Mouse (Mus musculus): ENCODE results near the gene Blnk. TPM values are rescaled to one million over a fixed set of nuclear protein-coding genes. Genes with fewer than 3 reads are reported as not detected.

The Blnk gene
- 5.4 and 5.7 TPM in 2 replicates for polyA plus RNA-seq (2015; fragmentation: Nextera tagmentation; extraction: Ambion mirVana)

DNA sequence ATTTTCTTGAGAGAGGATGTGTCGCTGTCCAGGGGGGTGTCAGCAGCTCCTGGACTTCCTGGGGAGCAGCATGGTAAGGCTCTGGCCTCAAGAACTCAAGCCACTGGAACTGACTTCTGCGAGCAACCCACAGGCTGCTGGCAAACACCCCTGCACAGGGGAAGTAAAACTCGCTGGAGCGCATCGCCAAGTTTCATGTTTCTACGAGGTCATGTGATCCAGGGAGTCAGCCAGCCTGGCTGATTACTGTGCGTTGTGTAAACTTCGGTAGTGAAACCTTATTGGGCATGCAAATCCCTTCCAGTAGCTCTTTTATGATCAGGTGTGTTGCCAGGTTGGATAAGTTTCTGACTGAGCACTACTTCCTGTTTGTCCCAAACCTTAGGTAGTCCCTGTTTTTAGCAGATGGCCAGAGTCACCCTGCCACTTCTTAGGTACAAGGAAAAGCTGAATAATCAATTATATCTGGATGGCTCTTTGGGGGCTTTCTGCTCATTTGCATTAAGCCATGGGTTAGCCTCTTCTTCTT lies at the start of gene Blnk:
TSS of gene Blnk (minus strand) at position 479 of the 529 bp plus-strand sequence.
- 0 out of 2 replicates have a peak, but pooled peaks have one; percentile 36 for ATAC-seq (ENCODE audit: insufficient number of reproducible peaks, low FRiP score, low TSS enrichment, low read depth)
- Histone ChIP-seq H3K4me2 (0 out of 2 replicates have a peak within 1 kb of the TSS, but pooled peaks have one; percentile 2), H3K27me3 (no peaks in the 10 kb centered on the region), H3K4me3 (no peak within 1 kb of the TSS), H3K4me1 (peaks cover 30% of the 10 kb centered on the region), H3K9me3 (no peaks in the 10 kb centered on the region), H3K9ac (no peak within 1 kb of the TSS), H3K36me3 (no peaks in the 10 kb centered on the region), H3K27ac (no peak within 1 kb of the TSS)
- 16% methylated on average over 8 of the region's 8 CpGs for whole genome bisulfite sequencing

DNA sequence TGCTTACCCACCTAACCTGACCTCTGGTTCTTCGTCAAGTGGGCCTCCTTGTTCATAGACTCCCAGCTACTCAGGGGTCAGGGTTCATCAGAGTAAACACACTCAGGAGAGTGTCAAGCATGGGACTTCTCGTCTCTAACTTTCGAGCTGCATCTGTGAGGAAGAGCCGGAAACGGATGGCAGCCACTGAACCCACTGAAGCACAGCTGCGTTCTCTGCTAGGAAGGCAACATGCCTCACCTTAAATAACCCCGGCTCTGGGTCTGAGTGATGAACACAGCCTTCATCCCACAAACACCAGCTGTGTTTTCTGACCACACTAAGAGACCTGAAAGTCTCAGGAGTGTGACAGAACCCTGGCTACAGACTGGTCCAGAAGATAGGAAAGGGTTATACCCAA lies 44.8 kb upstream of the Blnk start:
- Histone ChIP-seq H3K27ac (no peak overlapping the region), H3K4me3 (no peak overlapping the region), H3K36me3 (no peaks in the 10 kb centered on the region), H3K4me1 (no peaks in the 10 kb centered on the region), H3K27me3 (no peaks in the 10 kb centered on the region), H3K9ac (no peak overlapping the region), H3K9me3 (no peaks in the 10 kb centered on the region), H3K4me2 (no peak overlapping the region)
- no peak for ATAC-seq (ENCODE audit: insufficient number of reproducible peaks, low FRiP score, low TSS enrichment, low read depth)
- WGBS: 77% methylated on average over 7 of the region's 7 CpGs

DNA sequence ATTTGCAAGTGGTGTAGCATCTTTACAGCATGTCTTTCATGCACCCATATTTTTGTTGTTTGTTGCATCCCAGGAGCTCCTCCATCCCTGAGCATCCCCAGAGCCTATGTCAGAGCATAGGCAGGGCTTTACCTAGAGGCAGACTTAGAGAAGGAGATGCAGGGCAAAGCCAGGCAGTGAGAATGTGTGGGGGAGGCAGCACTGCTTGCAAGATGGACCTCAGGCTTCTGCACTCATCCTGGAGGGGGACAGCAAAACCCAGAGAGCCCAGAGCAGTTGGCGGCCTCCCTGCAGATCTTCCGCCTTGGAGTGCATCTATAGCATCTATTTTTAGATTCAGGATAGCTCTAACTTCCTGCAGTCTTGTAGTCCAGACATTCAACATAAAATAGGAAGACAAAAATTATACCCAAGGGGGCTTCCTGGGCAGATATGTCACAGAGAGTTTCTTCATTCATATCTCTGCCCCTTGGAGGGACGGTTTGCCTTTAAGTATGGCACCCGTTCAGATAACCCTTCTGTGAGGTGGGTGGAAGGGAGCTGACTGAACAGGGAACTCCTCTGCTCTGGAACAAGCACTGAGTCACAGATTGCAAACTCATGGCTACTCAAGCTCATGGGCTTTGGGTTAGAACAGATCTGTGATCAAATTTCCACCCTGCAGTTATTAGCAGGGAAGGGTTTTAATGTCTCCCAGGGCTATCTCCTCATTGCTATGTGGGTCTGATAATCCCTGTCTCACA lies 41.6 kb upstream of the Blnk start:
- H3K4me2 ChIP-seq: no peak overlapping the region
- no peak for ATAC-seq (ENCODE audit: insufficient number of reproducible peaks, low FRiP score, low TSS enrichment, low read depth)
- no peaks in the 10 kb centered on the region for H3K9me3 ChIP-seq
- no peak overlapping the region for H3K4me3 ChIP-seq
- WGBS: 69% methylated on average over 4 of the region's 4 CpGs
- H3K9ac ChIP-seq: no peak overlapping the region
- H3K36me3 ChIP-seq: no peaks in the 10 kb centered on the region
- no peaks in the 10 kb centered on the region for H3K27me3 ChIP-seq
- H3K4me1 ChIP-seq: no peaks in the 10 kb centered on the region
- H3K27ac ChIP-seq: no peak overlapping the region

GRCm38 (mm10) chr19:41031869-41032268 lies 37.5 kb upstream of the Blnk start:
- no peak overlapping the region for H3K4me2 ChIP-seq
- no peaks in the 10 kb centered on the region for H3K27me3 ChIP-seq
- H3K27ac ChIP-seq: no peak overlapping the region
- no peaks in the 10 kb centered on the region for H3K4me1 ChIP-seq
- H3K9ac ChIP-seq: no peak overlapping the region
- ATAC-seq (ENCODE audit: insufficient number of reproducible peaks, low FRiP score, low TSS enrichment, low read depth): no peak
- H3K4me3 ChIP-seq: no peak overlapping the region
- WGBS: 81% methylated on average over 6 of the region's 6 CpGs
- no peaks in the 10 kb centered on the region for H3K9me3 ChIP-seq
- H3K36me3 ChIP-seq: no peaks in the 10 kb centered on the region

GRCm38 (mm10) chr19:41031009-41031408 lies 36.7 kb upstream of the Blnk start:
- H3K4me3 ChIP-seq: no peak overlapping the region
- H3K4me1 ChIP-seq: no peaks in the 10 kb centered on the region
- H3K4me2 ChIP-seq: no peak overlapping the region
- H3K9ac ChIP-seq: no peak overlapping the region
- H3K27me3 ChIP-seq: no peaks in the 10 kb centered on the region
- H3K27ac ChIP-seq: no peak overlapping the region
- WGBS: 71% methylated on average over 11 of the region's 11 CpGs
- ATAC-seq (ENCODE audit: insufficient number of reproducible peaks, low FRiP score, low TSS enrichment, low read depth): no peak
- H3K36me3 ChIP-seq: no peaks in the 10 kb centered on the region
- no peaks in the 10 kb centered on the region for H3K9me3 ChIP-seq

DNA sequence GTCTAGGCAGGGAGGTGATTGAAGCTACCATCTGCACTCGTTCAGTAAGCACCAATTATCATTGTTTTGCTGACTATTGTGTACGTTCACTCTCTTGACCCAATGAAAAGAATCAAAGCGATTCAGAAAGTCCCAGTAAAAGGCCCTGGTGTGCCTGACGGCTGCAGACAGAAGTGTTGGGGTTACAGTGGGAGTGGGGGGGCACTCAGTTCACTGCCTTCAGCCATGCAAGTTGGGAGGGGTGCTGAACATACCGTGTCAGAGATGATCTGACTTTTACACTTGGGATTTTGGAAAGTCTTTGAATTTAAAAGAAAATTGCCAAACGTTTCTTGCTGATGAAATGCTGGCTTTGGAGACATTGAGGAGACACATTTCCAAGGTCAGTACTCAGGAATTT lies 35.8 kb upstream of the Blnk start:
- no peak overlapping the region for H3K9ac ChIP-seq
- H3K9me3 ChIP-seq: no peaks in the 10 kb centered on the region
- no peak overlapping the region for H3K4me3 ChIP-seq
- ATAC-seq (ENCODE audit: insufficient number of reproducible peaks, low FRiP score, low TSS enrichment, low read depth): no peak
- H3K27me3 ChIP-seq: no peaks in the 10 kb centered on the region
- H3K36me3 ChIP-seq: no peaks in the 10 kb centered on the region
- 72% methylated on average over 6 of the region's 6 CpGs for WGBS
- no peaks in the 10 kb centered on the region for H3K4me1 ChIP-seq
- no peak overlapping the region for H3K27ac ChIP-seq
- no peak overlapping the region for H3K4me2 ChIP-seq

DNA sequence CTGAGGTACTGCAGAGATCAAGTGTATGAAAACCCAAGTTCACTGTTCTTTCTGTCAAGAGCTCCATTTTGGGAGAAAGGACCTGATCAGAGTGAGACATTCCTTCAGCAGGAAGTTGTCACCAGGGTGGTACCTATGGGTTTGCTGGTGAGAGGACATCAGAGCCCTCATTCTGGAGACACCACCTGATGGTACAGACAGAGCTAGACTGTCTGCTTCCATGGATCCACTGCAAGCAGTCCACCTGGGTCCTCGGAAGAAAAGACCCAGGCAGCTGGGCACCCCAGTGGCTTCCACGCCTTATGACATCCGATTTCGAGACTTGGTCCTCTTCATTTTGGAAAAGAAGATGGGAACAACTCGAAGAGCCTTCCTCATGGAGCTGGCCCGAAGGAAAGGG lies 34.9 kb upstream of the Blnk start, which contains the start of gene Dntt:
TSS of gene Dntt (plus strand) at position 57 of the 400 bp plus-strand sequence.
- no peak for ATAC-seq (ENCODE audit: insufficient number of reproducible peaks, low FRiP score, low TSS enrichment, low read depth)
- H3K4me1 ChIP-seq: no peaks in the 10 kb centered on the region
- H3K4me2 ChIP-seq: no peak within 1 kb of the TSS
- no peaks in the 10 kb centered on the region for H3K9me3 ChIP-seq
- no peaks in the 10 kb centered on the region for H3K36me3 ChIP-seq
- no peaks in the 10 kb centered on the region for H3K27me3 ChIP-seq
- 84% methylated on average over 6 of the region's 6 CpGs for WGBS
- no peak within 1 kb of the TSS for H3K27ac ChIP-seq
- H3K9ac ChIP-seq: no peak within 1 kb of the TSS
- H3K4me3 ChIP-seq: no peak within 1 kb of the TSS

- no peak overlapping the region for H3K27ac ChIP-seq
- no peaks in the 10 kb centered on the region for H3K36me3 ChIP-seq
- H3K9me3 ChIP-seq: no peaks in the 10 kb centered on the region
- no peak overlapping the region for H3K4me3 ChIP-seq
- WGBS: 91% methylated on average over 9 of the region's 9 CpGs
- H3K4me1 ChIP-seq: no peaks in the 10 kb centered on the region
- H3K9ac ChIP-seq: no peak overlapping the region
- H3K4me2 ChIP-seq: no peak overlapping the region
- ATAC-seq (ENCODE audit: insufficient number of reproducible peaks, low FRiP score, low TSS enrichment, low read depth): no peak
- H3K27me3 ChIP-seq: no peaks in the 10 kb centered on the region
These were observed 33.3 kb upstream of the Blnk start for GRCm38 (mm10) chr19:41027601-41028000.

DNA sequence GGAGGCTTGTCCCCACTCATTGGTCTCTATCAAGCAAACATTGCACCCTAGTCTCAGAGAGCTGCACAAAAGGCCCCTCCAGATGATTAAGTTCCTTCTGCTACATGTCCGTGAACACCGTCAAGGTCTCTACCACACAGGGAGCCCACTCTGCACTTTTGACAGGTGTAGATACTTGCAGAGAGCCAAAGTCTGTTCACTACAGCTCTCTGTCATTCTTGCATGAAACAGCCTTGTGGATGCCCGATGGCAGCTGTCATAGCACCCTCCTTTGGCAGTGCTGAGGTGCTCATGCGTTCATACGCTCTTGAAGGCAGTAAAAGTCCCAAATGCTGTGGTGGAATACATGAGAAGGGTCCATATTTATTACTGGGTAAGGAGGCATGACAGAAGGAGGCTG lies 32.7 kb upstream of the Blnk start:
- H3K27ac ChIP-seq: no peak overlapping the region
- no peaks in the 10 kb centered on the region for H3K27me3 ChIP-seq
- H3K9me3 ChIP-seq: no peaks in the 10 kb centered on the region
- no peak overlapping the region for H3K9ac ChIP-seq
- 84% methylated on average over 5 of the region's 5 CpGs for WGBS
- no peak overlapping the region for H3K4me3 ChIP-seq
- ATAC-seq (ENCODE audit: insufficient number of reproducible peaks, low FRiP score, low TSS enrichment, low read depth): no peak
- no peak overlapping the region for H3K4me2 ChIP-seq
- no peaks in the 10 kb centered on the region for H3K4me1 ChIP-seq
- no peaks in the 10 kb centered on the region for H3K36me3 ChIP-seq

DNA sequence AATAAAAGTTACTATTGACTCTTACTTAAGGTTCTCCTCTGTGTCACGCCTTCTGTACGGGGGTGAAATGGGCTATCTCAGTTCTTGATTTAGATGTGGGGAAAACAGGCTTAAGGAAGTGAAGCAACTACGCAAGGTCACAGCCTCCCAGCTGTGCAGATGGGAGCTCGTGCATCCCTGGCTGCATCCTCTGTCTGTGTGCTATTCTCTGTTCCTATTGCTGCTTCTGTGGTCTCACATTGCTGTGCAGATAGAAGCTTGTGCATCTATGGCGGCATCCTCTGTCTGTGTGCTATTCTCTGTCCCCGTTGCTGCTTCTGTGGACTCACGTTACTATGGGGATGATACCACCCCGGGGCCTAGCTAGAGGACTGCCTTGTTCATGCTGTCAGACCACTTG lies 32.2 kb upstream of the Blnk start:
- Histone ChIP-seq H3K4me2 (no peak overlapping the region), H3K9me3 (no peaks in the 10 kb centered on the region), H3K36me3 (no peaks in the 10 kb centered on the region), H3K27me3 (no peaks in the 10 kb centered on the region), H3K4me1 (no peaks in the 10 kb centered on the region), H3K9ac (no peak overlapping the region), H3K4me3 (no peak overlapping the region), H3K27ac (no peak overlapping the region)
- ATAC-seq (ENCODE audit: insufficient number of reproducible peaks, low FRiP score, low TSS enrichment, low read depth): no peak
- WGBS: 86% methylated on average over 8 of the region's 8 CpGs

GRCm38 (mm10) chr19:41022244-41022643 lies 27.9 kb upstream of the Blnk start:
- Histone ChIP-seq H3K36me3 (no peaks in the 10 kb centered on the region), H3K9ac (no peak overlapping the region), H3K9me3 (no peaks in the 10 kb centered on the region), H3K4me3 (no peak overlapping the region), H3K4me1 (no peaks in the 10 kb centered on the region), H3K27ac (no peak overlapping the region), H3K4me2 (no peak overlapping the region), H3K27me3 (peaks cover 3% of the 10 kb centered on the region; the same call in 1 of the 2 replicates)
- 63% methylated on average over 4 of the region's 4 CpGs for WGBS
- ATAC-seq (ENCODE audit: insufficient number of reproducible peaks, low FRiP score, low TSS enrichment, low read depth): no peak

GRCm38 (mm10) chr19:41020537-41020936 lies 26.2 kb upstream of the Blnk start:
- Histone ChIP-seq H3K4me3 (no peak overlapping the region), H3K4me1 (peaks cover 4% of the 10 kb centered on the region), H3K27me3 (peaks cover 3% of the 10 kb centered on the region; the same call in 1 of the 2 replicates), H3K9me3 (no peaks in the 10 kb centered on the region), H3K4me2 (no peak overlapping the region), H3K9ac (no peak overlapping the region), H3K36me3 (no peaks in the 10 kb centered on the region), H3K27ac (no peak overlapping the region)
- ATAC-seq (ENCODE audit: insufficient number of reproducible peaks, low FRiP score, low TSS enrichment, low read depth): no peak
- 47% methylated on average over 3 of the region's 3 CpGs for WGBS
